Mouse (Mus musculus): ENCODE results near the gene Gm3409. TPM values are rescaled to one million over a fixed set of nuclear protein-coding genes. Genes with fewer than 3 reads are reported as not detected.

Gene Gm3409
- total RNA-seq, 2 experiments from 2014 or later, result not detected

Other genes with a start within 250 kb of the Gm3409 start
- 1 to 10 TPM; 1.2 TPM for gene Wasf3, start 152.7 kb upstream of the Gm3409 start, total RNA-seq (2021)
- not detected for gene Gm6408, start 55.7 kb upstream of the Gm3409 start, total RNA-seq (2021)
- not detected for gene Gm6370, start 46.3 kb upstream of the Gm3409 start, total RNA-seq (2021)
- gene 4930449I24Rik, start 35.2 kb upstream of the Gm3409 start, total RNA-seq (2021), result not detected
- not detected for gene Gm3402, start 23.5 kb upstream of the Gm3409 start, total RNA-seq (2021)
- not detected for gene Gm3404, start 11.8 kb upstream of the Gm3409 start, total RNA-seq (2021)
- gene Gm3415, start 18.5 kb downstream of the Gm3409 start, total RNA-seq (2021), result not detected
- not detected for gene Gpr12, start 47.6 kb downstream of the Gm3409 start, total RNA-seq (2021)

Measured in gastrocnemius, postnatal 14 days (tissue).